Mouse (Mus musculus) bone marrow macrophage, adult 2 months (primary cell): ENCODE results near the gene AU040320.
A peak's percentile ranks its signal among the peaks of the same experiment; 100 is the strongest.

Experiments used
- CTCF ChIP-seq: IDR thresholded peaks from 2 replicates; pipeline ENCODE4 v1.5.1; 2012; ENCODE audit warnings: low read depth, mild to moderate bottlenecking, low read length, moderate library complexity
- POLR2A ChIP-seq: IDR thresholded peaks from 2 replicates; pipeline ENCODE4 v1.6.1; 2012; ENCODE audit warnings: mild to moderate bottlenecking, low read depth, low read length, borderline replicate concordance

- TF ChIP-seq POLR2A (no peak), CTCF (peak; percentile 74)
These were observed 86.5 kb downstream of the AU040320 start for GRCm38 (mm10) chr4:126839873-126840272.
